Mouse (Mus musculus): ENCODE data around the gene Zfp61. TPM values are rescaled to one million over a fixed set of nuclear protein-coding genes. Genes with fewer than 3 reads are reported as not detected.
"Not testable (repeated sequence)": the region's sequence is repeated elsewhere in the genome, so short reads cannot be mapped to it uniquely, and the experiment has no call there.

Gene Zfp61
- total RNA-seq, 2 experiments from 2014 or later: 2.1 to 3.8 TPM

DNA sequence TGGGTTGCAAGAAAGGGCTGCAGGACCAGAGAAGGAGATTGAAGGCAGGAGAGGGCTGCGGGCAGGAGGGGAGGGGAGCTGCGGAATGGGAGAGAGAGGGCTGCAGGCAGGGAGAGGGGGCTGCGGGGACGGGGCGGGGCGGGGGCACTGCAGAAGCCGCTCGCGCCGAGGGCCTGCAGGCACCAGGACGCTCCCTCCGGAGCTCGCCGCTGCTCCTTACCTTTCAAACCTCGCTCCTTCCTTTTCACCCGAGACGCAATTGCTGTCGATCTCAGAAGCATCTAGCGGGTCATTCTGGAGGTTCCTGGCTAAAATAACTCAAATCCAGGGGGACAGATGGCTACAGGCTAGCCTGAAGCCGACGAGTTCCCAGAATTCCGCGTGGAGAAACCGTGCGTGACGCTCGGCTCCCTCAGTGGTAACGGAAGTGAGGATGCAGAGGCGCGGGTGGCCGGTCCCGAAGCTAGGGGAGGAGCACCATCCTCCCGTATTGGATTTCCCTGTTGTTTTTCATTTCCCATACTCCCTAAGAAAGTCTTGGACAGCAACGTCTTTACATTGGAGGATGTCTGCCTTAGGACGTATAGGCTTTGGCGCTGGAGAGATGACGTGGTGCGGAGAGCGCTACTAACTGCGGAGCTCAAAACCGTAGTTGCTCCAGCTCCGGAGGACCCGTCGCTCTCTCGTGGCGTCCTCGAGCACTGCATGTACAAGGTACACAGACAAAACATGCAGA is 1.9 kb downstream of the Zfp61 start:
- DNase-seq: peak; percentile 61 to 78
- intact Hi-C loops (cut with DNase I): loop anchor here (5.0 kb wide), 1 partner anchor 332 kb away; no protein-coding TSS in a partner anchor

- intact Hi-C loops (cut with DNase I): loop anchor here (5.0 kb wide), 1 partner anchor 331 kb away; no protein-coding TSS in a partner anchor
- no peak for DNase-seq
These were observed 2.4 kb downstream of the Zfp61 start for GRCm38 (mm10) chr7:24298635-24298972.

DNA sequence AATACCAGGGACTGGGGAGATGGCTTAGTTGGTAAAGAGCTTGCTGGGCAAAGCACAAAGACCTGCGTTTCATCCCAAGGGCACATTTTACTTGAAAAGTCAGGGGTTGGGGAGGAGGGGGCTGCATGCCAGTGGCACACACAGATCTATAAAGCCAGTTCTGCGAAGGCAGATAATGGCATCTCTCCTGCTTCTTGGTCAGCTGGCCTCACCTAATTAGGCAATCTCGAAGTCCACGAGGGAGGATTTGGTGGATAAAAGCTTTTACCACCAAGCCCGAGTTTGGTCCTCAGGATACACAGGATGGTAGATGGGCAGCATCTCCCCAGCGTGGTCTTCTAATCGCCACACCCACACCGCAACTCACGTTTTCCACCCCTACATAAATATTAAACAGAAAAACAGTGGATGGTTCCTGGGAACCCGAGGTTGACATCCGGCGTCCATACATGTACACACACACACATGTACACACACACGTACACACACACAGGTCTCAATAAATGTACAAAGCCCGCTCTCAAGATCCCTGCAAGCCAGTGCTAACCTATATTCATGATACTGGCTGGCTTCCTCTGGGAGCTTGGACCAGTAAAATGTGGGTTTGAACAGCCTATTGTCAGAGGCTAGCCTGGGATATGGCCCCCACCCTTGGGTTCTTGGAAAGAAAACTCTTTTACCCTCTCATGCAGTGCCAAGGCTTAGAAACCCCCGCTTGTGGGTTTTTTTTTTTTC is 3.5 kb downstream of the Zfp61 start:
- intact Hi-C loops (cut with DNase I): loop anchor here (2.0 to 5.0 kb wide), 2 partner anchors 23 to 330 kb away; no protein-coding TSS in a partner anchor
- DNase-seq: no peak

DNA sequence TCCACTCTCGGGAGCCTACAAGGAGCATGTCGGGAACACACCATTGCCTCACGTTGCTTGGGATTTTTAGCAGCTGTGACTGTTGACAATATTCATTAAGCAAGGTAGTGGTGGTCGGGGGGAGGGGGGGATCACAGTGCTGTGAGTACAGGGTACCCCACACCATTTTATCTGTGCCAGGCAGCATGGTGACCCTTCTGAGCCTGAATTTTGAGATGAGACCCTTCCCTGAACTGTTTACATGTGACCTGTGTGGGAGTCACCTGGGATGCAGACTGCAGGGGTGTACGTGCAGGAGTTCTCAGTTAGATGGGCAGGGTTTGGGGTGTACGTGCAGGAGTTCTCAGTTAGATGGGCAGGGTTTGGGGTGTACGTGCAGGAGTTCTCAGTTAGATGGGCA is 4.6 kb downstream of the Zfp61 start:
- intact Hi-C loops (cut with DNase I): loop anchor here (2.0 to 5.0 kb wide), 2 partner anchors 22 to 329 kb away; no protein-coding TSS in a partner anchor
- no peak for DNase-seq

DNA sequence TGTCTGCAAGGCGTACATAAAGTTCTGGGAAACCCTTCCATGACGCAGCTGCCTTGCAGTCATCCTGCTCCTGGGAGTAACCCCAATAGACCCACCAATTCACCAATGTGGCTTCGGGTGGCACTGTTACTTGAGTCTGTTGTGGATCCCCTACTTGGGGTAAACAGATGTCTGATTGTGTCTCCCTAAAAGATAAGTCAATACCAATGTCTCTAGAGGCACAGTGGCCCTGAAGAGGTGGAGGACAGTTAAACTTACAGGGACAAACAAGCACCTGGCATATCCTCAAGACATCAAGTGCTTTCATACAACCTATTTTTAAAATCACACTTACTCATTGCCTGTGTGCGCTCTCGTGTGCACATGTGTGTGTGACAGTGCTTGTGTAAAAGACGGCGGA is 5.7 kb downstream of the Zfp61 start:
- intact Hi-C loops (cut with DNase I): loop anchor here (5.0 kb wide), 1 partner anchor 328 kb away; no protein-coding TSS in a partner anchor

GRCm38 (mm10) chr7:24294763-24295162 is 6.3 kb downstream of the Zfp61 start:
- intact Hi-C loops (cut with DNase I): loop anchor here (5.0 kb wide), 1 partner anchor 327 kb away; no protein-coding TSS in a partner anchor
- no peak for DNase-seq

More for the DNA sequence above, 5.7 kb downstream of the Zfp61 start:
- no peak for DNase-seq

GRCm38 (mm10) chr7:24293061-24293851 is 7.8 kb downstream of the Zfp61 start:
- intact Hi-C loops (cut with DNase I): no loop called here
- no peak for DNase-seq

- DNase-seq: no peak
- intact Hi-C loops (cut with DNase I): no loop called here
These were observed 9.5 kb downstream of the Zfp61 start for GRCm38 (mm10) chr7:24291387-24292090.

DNA sequence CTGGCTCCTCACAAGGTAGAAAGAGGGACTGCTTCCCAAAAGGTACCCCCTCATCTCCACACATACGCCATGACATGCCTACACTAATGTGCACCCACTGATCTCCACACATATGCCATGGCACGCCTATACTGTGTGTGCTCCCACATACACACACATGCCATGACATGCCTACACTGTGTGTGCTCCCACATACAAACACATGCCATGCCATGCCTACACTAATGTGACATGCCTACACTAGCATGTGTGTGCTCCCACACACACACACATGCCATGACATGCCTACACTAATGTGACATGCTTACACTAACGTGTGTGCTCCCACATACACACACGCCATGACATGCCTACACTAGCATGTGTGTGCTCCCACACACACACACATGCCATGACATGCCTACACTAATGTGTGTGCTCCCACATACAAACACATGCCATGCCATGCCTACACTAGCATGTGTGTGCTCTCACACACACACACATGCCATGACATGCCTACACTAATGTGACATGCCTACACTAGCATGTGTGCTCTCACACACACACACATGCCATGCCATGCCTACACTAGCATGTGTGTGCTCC is 10.8 kb downstream of the Zfp61 start:
- no peak for DNase-seq
- intact Hi-C loops (cut with DNase I): no loop called here

DNA sequence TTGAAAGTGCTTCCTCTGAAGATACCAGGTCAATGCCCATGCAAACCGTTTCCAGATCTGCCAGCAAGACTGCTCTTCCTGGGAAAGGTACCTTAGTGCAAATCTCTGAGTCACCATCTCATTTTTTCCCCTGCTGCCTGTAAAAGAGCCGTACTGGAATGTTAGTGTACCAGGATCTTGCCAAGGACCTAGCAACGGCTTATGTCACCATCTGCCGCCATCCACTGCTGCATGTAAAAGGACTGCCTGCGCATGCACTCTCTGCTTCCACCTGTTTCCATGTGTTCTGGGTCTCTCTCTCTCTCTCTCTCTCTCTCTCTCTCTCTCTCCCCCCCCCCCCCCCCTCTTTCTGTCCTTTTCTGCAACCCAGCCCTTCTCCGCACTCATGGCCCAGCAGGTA is 12.5 kb downstream of the Zfp61 start:
- intact Hi-C loops (cut with DNase I): no loop called here

DNA sequence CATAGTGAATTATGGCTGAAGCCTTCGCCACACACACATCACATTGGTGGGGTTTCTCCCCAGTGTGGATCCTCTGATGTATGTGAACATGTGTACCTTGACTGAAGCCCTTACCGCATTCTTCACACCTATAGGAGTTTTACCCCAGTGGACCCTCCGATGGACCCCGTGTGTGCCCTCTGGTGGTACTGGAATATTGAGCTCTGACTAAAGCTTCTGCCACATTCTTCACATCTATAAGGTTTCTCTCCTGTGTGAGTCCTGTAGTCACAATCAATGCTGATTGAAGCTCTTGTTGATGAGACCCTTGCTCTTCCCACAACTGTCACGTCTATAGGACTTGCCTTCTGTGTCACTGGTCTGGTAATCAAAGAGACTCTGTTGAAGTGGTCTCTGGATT is 13.4 kb downstream of the Zfp61 start:
- no peak for DNase-seq
- intact Hi-C loops (cut with DNase I): no loop called here

More for the DNA sequence above, 12.5 kb downstream of the Zfp61 start:
- no peak for DNase-seq

DNA sequence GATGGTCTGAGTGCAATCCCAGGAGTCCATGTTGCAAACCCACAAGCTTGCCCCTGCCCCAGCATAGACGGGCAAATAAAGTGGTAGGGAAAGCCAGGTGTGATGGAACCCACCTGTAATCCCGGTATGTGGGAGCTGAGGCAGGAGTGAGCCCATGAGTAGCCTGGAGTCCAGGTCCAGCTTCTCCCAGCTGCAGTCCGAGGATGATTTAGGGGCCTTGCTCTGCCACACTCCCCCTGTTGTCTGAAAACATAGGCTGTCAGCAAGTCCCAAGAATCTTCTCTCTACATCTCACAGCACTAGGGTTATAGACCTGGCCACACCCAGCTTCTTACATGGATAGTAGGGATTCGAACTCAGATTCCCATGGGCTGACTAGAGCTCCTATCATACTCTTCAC is 14.1 kb downstream of the Zfp61 start:
- no peak for DNase-seq
- intact Hi-C loops (cut with DNase I): no loop called here

DNA sequence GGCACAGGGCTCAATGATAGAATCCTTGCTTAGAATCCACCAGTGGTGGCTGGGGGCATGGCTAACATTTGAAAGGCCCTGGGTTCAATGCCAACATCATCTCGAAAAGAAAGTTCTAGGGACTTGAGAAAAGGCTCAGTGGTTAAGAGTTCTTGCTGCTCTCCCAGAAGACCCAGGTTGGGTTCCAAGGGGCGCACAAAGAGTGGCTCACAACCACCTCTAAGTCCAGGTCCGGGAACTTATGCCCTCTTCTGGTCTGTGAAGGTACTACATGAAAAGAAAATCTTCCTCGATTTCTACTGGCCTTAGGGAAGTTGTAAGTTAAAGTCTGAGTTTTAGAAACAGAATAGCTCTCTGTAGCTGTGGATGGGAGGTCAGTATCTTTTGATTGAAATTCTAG is 14.9 kb downstream of the Zfp61 start:
- intact Hi-C loops (cut with DNase I): no loop called here
- DNase-seq: no peak

- DNase-seq: no peak
- intact Hi-C loops (cut with DNase I): no loop called here
These were observed 20.2 kb downstream of the Zfp61 start for GRCm38 (mm10) chr7:24280858-24281145.

- DNase-seq: no peak
- intact Hi-C loops (cut with DNase I): no loop called here
These were observed 20.8 kb downstream of the Zfp61 start for GRCm38 (mm10) chr7:24280031-24280857.

- intact Hi-C loops (cut with DNase I); DNase-seq: not testable (repeated sequence)
These were observed 22.3 kb downstream of the Zfp61 start for GRCm38 (mm10) chr7:24278771-24279170.

GRCm38 (mm10) chr7:24274456-24274855 is 26.6 kb downstream of the Zfp61 start:
- intact Hi-C loops (cut with DNase I): loop anchor here (2.0 kb wide), 1 partner anchor 22 kb away; no protein-coding TSS in a partner anchor
- DNase-seq: no peak

GRCm38 (mm10) chr7:24271191-24271590 is 29.8 kb downstream of the Zfp61 start:
- no peak for DNase-seq
- intact Hi-C loops (cut with DNase I): no loop called here

DNA sequence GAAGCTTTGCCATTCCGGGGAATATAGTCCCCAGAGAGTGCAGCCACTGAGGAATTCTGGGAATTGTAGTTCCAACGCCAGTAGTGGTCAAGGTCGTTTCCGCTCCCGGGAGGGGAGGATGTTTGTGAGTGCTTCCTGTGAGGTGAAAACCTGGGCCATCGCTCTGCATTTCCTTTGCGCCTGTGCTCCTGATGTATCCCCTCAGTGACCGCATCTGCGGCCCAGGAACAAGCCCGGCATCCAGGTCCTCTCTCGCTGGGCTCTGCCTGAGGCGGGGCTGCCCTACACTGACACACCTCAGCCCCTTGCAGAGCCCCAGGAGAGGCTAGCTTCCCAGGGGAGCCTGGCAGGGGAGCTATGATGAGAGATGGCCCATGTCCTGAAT is 30.8 kb downstream of the Zfp61 start, which contains the start of gene Zfp93:
TSS of gene Zfp93 (plus strand) at position 133 of the 385 bp plus-strand sequence.
- DNase-seq: peak; percentile 67 to 72
- intact Hi-C loops (cut with DNase I): loop anchor here (1.0 kb wide), 1 partner anchor 16 kb away; the partner anchor contains the start of gene Zfp108

All from heart, postnatal 36 days (tissue).